Mouse (Mus musculus) kidney, postnatal 25 days (tissue): ENCODE data around the gene Tenm4.

Experiments
- DNase-seq, 2 experiments: peaks; one replicate each; pipeline ENCODE4 v3.0.0; 2021; ENCODE audit warnings: mixed read lengths in 2 of 2

The Tenm4 gene

DNA sequence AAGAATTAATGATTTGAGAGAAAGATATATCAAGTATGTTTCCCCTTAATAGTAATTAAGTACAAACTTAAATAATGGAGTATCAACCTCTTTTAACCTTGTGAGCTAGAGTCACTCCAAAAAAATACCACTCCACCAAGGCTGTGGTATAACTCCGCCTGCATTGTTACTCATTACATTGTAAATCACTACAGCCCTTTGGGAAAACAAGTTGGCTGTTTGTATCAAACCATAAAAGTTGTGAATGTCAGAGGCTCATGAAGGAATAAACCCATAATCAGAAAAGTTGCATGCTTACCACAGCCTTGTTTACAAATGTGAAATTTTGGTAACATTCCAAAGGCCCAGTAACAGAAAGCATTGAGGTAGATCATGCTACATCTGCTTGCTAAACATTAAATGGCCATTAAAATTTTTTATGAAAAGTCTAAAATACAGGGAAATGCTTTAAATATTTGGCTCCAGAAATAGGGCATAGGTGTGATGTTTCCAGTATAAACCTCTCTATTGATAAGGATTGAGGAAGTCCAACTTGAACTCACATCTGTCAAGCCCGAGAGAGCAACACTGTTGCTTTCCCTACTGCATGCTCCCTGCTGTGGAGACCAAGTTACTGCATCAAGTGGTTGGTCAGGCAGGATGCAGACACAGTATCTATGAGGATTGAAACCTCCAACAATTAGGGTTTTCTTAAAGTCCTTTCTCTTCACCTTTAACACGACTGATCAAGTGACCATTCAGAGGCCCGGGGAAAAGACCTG lies 582.5 kb downstream of the Tenm4 start:
- no peak for DNase-seq

DNA sequence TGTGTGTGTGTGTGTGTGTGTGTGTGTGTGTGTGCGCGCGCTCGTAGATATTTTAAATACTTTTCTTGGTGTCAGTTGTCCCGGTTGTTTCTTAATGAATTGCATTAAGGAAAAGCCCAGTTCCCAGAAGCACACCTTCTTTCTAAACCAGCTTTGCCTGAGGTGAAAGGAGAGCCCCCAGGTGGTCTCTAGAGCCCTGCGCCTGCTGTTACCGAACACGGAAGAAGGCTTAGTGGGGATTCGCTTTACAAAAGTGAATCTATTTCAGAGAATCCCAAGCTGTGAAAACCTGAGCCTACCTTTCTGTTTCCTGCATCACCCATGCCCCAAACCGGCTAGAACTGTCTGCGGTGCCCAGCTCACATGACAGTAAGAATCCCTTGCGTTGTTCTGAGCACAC lies 583.1 kb downstream of the Tenm4 start:
- no peak for DNase-seq

DNA sequence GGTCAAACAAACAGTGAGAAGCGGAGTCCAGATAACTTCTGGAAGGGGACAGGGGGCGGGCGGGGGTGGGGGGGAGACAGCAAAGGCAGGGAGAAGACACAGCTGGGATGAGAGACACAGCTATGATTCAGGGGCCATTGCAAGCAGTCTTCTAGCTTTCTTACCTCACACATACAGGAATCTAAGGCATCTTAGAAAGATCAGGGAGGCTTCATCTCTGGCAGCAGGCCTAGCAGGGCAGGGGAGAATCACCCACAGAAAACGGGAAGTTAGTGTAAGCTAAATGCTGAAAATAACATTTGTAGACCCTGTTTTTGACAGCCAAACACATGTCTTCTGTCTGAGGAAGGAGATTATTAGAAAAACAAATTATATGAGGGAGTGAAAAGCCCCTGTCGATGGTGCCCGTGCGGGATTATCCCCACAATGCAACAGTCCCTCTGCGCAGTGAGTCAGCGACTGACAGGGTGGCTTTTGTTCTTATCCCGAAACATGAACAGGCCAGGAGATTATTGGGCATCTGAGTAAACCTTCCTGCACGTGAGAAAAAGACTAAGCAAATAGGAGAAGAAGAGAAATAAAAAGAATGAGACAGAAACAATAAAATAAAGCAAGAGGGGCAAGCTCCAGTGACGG lies 584.5 kb downstream of the Tenm4 start:
- DNase-seq: no peak

DNA sequence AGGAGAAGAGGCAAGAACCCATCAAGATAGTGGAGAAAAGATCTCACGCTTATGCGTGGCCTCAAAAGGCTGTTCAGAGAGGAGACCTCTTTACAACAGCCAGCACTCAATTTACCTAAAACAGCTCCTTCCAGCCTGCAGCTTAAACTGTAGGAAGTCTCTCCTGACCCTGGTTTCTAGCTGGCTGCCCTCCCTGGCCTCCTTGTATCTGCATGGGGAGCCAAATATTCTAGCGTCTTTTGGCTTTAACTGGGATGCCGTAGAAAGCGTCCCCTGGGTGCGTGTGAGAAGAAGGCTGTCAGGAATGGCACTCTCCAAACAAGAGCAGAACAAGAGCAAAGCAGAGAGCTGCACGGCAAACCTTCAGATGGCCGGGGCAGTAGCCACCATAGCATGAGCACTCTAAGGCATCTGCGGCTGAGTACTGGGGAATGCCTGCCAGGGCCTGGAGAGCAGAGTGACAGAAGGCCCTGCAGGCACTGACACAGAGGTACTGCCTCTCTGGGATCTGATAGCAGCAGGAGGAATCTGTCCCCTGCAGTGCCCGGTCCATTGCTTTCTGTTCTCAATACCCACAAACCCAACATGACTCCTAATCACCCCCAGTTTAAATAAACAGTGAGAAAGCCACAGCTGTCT lies 585.2 kb downstream of the Tenm4 start:
- peak in 1 of 2 experiments; percentile 23 for DNase-seq

DNA sequence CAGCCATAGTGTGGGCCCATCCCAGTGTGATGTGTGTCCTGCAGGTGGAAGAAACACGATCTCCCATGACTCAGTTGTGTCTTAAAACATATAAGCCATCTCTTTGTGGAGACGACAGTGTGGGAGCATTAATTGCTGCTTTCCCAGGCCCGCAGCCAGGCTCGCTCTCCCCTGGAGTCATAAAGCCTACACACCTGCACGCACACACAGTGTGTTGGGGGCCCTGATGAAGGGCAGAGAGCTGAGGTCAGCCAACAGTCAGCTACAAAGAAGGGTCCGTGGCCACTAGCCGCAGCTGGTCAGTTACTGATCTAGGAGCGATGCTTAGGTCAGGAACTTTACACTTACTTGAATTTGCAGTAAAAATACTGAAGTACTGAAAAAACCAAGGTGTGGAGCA lies 586.0 kb downstream of the Tenm4 start:
- no peak for DNase-seq

DNA sequence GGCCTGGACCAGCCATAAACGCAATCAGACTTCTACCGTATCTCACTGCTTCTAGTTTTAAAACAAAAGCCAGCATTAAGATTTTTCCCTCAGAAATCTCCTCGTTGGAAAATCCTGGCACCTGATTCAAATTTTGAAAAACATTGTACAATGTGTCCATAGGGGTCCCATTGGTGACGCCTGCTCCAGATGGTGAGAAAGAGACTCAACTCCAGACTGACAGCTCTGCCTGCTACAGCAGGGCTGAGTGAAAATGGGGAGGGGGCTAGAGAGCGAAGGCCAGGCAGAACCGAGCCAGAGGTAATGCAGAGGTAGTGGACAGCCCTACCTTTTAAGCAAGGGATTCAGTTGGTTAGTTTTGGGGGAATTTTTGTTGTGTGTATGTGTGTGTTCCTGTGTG lies 589.2 kb downstream of the Tenm4 start:
- DNase-seq: no peak

DNA sequence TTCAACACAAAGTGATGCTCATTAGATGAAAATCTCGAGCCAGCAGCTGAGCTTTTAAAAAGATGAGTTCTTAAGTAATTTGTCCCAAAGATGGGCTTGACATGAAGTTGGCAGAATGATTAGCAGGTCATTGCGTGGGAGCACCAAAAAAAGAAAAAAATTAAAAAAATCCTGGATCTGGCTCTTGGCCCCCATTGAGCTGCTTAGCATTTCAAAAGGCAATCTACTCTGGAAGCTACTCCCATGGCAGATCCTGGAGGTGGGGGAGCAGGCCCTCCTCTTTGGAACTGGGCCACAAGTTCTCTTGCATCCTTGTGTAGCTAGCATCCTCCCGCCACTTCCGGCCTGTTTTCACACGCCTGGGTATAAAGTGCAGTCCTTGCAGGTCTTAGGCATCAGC lies 590.1 kb downstream of the Tenm4 start:
- no peak for DNase-seq

DNA sequence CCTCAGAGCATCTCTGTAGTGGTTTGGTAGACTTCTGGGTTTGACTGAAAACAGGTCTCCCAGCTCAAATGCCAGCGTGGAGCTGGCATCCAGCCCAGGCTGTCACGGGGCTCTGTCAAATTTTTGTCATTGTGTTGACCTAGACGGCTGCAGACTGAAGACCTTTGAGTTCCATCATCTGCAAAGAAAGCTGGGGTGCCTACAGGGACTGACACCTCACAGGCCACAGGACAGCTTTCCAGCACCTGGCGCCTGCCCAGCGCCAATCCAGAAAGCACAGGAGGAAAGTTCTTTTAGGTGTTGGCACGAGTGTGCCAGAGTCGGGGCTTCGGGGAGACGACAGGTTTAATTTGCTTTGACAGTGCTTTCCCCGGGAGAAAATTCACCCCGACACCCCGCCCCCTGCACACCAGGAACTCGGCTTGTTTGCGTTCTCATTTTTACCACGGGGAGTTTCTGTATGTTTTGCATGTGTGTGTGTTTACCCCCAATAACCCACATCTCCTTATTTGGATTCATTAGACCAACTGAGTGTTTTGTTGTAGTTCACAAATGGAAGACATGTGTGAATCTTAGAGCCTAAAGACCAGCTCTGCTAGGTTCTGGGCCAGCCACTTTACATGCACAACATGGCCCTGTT lies 594.4 kb downstream of the Tenm4 start:
- peak in 1 of 2 experiments; percentile 47 for DNase-seq

DNA sequence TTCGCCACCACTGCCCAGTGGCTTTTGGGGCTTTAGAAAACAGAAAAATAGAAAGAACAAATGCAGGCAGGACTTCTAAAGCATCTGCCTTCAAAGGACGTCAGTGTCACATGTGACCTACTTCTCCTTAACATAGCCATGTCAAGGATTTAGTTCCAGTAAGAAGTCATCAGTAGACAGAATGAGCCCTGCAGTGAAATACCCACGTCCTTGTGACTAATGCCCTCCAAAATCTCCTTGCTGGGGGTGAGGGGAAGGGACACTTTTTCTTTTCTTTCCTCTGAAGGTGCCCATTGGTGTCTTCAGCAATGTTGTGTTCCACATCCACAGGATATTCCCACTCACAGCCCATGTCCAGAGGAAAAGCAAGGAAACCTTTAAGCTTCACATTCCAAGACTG lies 596.0 kb downstream of the Tenm4 start:
- DNase-seq: no peak

DNA sequence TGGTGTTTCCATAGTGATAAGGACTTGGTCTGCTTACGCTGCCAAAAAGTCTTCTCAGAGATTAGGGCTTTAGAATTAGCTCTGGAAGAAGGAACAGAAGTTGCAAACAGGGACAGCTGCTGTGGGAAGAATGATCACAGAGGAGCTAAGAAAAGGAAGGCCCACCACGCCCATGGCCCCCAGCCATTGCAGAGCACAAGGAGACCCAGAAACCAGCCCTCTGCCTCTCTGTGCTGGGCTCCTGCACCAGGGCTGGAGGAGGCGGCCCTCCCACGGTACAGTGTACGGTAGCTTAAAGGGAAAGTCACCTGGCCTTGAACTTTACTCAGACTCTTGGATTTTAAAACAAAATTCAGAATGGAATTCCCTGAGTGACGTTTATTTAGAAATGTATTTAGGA lies 597.7 kb downstream of the Tenm4 start:
- no peak for DNase-seq

DNA sequence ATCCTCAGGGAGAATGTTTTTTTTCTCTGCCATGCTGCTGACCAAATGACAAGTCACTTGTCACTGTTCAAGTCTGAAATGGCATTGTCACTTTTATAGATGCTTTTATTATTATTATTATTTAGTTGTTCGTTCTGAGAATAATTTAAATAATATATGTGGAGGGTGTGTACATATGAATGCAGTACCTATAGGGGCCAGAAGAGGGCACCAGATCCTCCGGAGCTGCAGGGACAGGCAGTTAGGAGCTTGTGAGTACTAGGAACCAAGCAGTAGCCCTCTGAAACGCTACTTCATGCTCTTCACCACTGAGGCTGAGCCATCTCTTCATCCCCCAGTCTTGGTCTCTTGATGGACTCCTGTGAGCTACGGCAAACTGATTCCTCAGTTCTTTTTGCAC lies 598.7 kb downstream of the Tenm4 start:
- peak in 1 of 2 experiments; percentile 57 for DNase-seq

DNA sequence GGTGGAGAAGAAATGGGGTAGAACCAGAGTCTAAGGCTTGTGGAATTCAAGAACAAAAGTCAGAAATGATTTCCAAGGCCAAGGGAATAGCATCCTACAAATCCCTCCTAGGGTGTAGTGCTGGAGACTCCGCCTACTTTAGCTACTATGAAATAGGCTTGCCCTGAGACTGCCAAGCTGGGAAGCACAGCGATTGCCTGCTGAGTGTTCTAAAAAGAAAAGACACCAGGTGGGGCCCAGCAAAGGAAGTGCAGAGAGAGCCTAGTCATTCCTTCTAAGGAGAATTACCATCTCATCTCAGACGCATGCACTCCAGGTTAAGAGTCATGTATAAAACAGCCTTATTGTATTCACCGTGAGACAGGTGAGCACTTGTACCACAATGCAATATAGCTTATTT lies 601.9 kb downstream of the Tenm4 start:
- DNase-seq: no peak

DNA sequence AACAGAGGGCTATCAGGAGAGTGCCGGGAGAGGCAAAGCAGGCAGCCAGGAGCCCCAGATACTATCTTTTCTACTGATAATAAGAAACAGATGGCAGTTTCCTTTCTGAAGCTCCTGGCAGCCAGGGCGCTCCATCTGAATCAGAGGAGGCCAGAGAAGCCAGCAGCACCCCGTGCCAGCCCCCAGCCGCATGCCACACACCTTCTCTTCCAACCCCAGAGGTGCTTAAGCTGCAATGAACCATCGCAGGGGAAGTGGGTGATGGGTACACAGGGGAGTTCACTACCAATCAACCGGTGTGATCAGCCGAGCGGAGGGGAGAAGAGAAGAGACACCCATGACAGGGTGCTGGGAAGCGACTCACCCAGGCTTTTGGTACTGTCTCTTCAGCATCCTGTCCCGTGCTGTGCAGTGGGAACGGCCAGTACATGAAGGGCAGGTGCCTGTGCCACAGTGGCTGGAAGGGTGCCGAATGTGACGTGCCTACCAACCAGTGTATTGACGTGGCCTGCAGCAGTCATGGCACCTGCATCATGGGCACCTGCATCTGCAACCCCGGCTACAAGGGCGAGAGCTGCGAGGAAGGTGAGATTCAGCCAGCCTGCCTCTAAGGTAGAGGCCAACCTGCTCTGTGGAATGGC lies 602.7 kb downstream of the Tenm4 start:
- no peak for DNase-seq

DNA sequence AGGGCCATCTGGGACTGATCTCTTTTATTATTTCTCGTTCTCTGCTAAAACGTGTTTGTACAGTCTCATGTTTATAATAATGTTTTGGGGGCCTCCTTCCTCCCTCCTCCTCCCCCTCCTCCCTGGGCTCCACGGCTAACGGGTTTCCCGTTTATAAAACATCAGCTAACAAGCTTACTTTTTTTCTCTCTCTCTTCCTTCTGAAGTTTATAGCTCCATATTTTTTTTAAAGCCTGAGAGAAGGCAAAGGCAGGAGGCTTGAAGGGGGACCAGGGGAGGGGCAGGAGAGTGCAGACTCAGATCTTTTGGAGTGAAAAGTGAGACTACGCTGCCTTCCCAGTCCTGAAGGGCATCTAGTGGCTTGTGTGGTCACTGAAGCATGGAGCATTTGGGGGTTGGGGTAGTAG lies 604.0 kb downstream of the Tenm4 start:
- no peak for DNase-seq

DNA sequence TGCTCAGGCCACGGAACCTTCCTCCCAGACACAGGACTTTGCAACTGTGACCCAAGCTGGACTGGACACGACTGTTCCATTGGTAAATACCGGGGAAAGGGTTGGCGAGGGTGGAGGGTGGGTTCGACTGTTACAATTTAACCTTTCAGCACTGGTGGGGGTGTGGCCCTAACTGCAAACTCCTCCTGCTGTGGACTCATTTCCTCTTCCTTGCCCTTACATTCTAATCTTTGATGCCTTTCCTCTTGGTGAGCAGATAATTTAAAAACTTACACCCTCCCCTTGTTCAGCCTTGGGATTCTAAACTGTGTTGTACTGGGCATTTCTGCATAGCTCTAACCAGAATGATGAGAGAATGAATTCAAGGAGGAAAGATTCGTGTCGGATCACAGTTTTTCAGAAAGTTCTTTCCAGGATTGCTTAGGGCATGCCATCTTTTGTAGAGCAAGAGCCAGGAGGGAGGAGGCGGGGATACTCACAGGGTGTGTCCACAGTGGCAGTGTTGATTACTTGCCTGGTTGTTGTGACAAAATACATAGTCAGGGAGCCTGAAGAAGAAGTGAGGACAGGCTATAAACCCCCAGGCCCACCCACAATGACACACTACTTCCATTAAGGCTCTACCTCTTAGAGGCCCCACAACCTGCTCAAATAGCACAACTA lies 607.0 kb downstream of the Tenm4 start:
- DNase-seq: no peak

DNA sequence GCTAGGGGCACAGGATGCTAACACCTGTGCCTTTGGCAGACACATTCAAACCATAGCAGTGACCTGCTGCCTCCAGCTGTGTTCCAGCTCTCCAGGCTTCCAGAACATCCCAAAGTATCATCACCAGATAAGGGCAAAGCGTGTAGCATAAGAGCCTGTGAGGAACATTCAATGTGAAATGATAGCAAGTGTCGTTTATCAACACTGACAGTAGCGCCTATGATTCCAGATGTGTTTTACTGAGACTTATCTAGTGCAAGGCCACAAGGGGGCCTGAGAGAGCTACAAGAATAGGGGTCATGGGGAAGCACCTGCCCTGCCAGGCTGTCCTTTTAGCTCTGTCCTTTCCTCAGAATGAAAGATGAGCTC lies 607.5 kb downstream of the Tenm4 start:
- DNase-seq: peak in 1 of 2 experiments; percentile 39

DNA sequence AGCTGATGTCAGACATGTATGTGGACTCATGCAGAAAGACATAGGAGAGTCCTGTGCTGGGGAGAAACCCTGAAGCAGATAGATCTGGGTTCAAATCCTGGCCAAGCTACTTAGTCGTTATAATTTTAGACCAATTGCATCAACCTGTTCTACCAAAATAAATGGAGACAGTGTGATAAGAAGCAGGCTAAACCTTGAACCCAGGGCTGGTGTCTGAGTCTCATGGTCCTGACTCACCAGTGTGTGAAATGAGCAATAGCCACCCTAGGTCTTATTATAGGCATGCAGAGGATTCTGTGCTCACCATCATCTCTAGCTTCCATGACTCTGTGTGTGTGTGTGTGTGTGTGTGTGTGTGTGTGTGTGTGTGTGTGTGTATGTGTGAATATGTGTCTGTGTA lies 609.5 kb downstream of the Tenm4 start:
- no peak for DNase-seq

DNA sequence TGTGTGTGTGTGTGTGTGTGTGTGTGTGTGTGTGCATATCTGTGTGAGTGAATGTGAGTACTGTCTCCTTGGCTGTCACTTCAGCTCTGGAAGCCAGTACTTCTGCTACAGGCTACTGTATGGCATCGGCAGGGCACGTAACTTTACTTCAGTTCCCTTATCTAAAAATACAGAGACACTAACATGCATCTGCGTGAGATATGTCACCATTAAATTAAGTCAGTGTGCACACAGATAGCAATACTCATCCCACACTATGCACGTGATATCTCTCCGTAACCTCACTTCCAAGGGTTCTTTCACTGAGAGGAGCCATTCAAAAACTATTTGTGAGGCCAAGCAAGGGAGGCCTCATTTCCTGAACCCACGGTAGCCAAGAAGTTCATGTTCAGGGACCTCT lies 610.0 kb downstream of the Tenm4 start:
- no peak for DNase-seq

DNA sequence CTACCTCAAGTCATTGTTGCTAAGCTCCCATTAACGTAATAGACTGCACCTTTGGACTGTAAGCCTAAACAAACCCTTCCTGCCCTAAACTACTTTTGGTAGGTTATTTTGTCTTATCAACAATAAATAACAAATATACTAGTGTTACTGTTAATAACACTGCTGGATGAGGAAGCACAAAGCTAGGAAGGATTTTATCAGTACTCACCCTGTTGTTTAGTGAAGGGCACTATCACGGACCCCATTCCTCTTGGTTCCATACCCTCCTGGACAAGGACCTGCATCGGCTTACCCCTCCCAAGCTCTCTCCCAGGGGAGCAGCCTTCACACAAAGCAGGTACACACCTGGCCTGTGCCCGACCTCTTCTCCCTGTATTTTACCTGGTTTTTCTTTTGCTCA lies 611.6 kb downstream of the Tenm4 start:
- DNase-seq: no peak

DNA sequence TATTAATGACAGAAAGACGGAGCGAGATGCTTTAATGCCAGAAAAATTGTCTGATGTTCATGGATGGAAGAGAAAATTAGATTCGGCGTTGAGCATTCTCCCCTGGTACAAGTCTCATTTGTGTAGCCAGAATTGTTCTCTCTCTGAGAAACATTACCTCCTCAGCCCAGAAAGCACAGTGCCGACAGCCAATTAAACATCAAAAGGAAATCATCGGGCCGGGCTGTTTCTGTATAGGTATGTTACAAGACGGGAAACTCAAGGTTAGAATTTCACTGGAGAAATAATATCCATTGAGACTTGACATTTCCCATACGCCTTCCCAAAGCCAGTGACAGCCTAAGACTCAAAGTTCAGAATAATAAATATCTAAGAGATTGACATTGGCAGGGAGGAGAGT lies 614.8 kb downstream of the Tenm4 start:
- no peak for DNase-seq

DNA sequence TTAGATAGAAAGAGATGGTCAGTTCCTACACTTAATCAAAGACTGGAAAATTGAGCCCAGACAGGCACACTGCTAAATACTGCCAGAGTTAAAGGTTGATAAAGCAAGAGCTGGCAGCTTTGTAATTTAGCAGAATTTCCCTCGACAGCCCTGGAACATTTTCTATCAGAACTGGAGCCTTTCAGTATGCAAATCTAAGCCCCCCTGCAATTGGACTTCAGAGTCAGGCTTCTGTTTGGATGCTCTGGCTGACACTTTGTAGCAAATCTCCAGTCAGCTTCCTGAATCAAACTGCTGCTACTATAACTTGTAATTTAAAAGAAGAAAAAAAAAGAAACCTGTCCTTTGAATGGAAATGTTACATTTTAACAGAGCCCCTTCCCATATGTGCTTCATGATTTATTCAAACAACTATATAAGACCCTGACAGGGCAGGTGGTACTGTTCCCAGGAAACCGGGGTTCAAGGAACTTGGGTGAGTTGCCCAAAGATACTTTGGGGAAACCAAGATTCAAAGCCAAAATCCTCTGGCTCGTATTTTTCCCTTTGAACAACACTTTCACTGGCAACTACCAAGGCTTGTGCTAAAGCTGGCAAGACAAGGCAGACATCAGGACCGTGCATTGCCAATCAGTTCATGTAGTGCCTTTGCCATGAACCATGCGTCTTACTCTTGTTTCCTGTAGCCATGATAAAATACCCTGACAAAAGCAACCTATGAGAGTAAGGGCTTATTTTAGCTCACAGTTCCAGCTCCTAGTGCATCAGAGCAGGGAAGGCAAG lies 615.4 kb downstream of the Tenm4 start:
- DNase-seq: no peak

DNA sequence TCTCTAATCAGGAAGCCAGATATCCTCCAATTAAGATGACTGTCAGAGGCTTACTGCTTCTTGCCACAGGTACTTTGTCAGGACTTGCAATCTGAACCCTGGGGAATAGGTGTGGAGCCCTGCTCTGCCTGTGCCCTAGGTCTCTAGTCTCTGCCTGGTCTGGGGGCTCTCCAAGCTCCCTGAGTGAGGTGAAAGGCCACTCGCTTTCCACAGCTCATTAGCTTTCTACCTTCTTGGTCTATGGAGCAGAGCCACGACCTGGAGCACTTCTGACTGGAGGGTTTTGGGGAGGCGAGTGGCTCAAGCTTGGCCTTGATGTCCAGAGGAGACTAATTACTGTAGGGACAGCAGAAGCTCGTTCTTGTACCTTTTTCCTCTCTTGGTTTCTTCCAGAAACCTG lies 617.1 kb downstream of the Tenm4 start:
- DNase-seq: no peak
